Mouse (Mus musculus): ENCODE data around the gene Lipm.

Gene Lipm

DNA sequence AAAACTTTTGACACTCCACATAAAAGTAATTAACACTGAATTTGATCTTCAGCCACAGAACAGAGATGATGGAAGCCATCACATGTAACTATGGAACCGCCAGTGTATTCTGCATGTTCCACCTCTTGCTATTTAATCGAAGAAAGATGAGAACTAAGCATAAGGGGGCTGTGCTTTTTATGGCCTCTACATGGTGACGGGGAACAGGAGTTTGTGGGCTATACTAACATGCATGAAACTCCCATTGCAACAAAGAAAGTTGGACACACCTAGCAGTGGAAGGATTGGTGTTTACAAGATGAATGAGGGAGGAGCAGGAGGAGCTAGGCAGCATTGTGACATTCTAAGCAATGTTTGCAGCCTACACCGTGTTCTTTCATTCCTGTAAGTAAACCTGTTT, at the start of gene Lipm:
Gene Lipm (plus strand): TSS at position 301 of the 400 bp plus-strand sequence.
- no peak for ATAC-seq (ENCODE audit: insufficient number of reproducible peaks, low FRiP score, low TSS enrichment)

DNA sequence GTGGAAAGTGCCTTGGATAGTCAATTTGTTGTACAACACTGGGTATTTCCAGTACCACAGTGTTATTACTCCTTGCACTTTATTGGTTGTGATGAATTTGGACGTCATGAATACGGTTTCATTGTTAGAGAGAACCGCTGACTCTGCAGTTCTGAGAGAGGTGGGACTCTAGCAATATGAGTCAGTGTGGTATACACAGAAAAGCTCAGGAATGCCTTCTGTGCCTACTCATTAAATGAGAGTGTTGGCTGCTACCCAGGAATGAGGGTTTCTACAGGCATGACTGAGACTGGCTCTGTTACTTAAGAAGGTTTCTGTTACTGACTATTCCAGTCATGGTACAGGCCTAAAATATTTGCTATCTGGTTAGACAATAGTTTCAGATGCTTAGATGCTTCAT, 49.2 kb upstream of the Lipm start:
- ATAC-seq (ENCODE audit: insufficient number of reproducible peaks, low FRiP score, low TSS enrichment), result no peak

DNA sequence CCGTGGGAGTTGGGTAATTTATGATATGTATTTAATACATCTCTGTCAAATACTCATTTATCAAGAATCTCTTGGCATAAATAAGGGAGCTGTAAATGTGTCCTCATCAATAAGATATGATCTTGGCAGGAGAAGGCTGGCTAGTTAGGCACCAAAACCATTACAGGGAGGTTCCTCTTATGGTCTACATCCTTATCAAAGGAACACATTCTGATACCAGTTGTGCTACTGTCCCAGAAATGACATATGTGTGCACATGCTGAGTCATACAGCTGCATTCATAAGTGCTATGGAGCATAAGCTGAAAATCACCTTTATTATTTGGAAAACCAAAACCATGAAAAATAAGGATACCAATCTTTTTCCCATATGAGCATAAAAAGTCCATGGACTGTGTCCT, 37.2 kb upstream of the Lipm start:
- no peak for ATAC-seq (ENCODE audit: insufficient number of reproducible peaks, low FRiP score, low TSS enrichment)

DNA sequence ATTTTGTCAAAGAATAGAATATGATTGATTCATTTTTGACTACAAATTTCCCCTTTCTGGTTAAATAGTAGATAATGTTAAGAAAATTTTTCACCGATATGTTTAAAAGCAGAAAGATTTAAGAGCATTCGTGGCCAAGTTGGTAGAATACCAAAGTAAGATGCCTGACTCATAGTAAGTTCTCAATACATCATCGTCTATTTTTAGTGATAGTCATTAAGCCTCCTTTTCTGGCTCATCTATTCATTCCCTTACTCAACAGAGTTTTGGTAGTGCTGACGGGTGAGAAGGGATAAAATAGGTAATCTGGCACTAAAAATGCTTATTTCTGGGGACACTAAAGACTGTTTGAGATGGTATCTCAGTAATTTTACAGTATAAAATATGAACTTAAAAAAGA, 36.7 kb upstream of the Lipm start:
- no peak for ATAC-seq (ENCODE audit: insufficient number of reproducible peaks, low FRiP score, low TSS enrichment)

DNA sequence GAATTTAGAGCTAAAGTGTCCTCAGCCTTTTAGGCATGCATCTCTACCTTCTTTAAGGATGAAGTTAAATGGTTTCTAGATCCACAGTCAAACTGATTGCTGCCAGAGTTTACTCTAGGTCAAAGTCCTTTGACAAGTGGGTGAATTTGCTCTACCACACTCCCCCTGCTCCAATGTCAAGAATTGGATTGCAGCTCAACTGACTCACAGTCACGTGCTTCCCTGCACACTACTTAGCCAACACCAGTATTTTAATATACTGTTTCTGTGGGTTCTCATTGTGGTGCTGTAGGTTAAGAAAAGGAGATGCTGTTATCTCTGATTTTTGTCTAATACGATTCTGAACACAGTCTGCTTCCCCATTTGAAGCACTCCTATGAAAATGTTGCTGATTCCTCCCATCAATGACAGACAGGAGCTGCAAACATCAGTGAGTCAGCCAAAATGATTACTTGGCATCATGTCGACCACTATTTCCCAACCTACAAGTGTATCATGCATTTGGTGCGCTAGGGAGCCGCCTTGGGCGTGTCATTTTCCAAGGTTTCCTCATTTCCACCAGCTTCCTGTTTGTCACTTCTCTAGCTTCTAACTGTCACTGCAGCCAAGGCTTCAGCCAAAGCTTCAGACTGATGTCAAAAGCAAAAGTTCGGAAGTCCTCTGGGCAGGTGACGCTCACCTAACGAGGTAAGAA, 33.8 kb upstream of the Lipm start, which contains the start of gene Lipn:
Gene Lipn (plus strand): TSS at position 580 of the 694 bp plus-strand sequence.
- ATAC-seq (ENCODE audit: insufficient number of reproducible peaks, low FRiP score, low TSS enrichment), result no peak

DNA sequence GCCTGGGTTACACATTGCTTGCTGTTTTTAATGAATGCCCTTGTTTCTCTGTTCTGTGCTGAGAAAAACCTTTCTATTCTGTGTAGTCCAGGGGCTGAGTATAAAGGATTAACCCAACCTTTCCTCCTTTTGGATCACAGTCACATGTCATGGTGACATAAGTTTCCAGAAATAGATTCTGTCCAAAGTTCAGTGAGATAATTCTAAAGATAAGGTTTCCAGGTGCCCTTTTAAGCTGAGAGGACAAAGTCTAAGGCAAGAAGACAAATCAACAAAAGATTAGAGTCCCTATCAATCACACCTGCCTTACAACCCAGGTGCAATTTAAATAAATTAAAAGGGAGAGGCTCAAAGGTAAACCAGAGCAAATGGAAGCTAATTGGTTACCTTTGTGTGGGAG, 26.5 kb upstream of the Lipm start:
- ATAC-seq (ENCODE audit: insufficient number of reproducible peaks, low FRiP score, low TSS enrichment), result no peak

DNA sequence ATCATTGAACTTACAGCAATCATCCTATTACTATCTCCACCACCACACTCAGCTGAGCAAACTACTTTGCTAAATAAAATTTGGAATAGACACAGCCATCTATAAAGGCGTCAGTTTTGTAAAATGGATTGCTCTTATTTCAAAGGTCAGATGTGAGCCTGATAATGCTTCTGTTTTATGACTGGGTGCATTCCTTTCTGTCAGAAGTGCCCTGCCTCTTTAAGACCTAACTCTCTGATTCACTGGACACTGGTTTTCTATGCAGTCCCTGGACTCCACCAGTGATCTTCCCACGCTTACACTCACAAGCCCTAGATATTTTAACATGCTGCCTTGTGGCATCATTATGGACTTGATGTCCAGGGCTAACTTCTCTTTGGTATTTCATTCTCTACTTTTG, 22.6 kb upstream of the Lipm start:
- ATAC-seq (ENCODE audit: insufficient number of reproducible peaks, low FRiP score, low TSS enrichment), result no peak

DNA sequence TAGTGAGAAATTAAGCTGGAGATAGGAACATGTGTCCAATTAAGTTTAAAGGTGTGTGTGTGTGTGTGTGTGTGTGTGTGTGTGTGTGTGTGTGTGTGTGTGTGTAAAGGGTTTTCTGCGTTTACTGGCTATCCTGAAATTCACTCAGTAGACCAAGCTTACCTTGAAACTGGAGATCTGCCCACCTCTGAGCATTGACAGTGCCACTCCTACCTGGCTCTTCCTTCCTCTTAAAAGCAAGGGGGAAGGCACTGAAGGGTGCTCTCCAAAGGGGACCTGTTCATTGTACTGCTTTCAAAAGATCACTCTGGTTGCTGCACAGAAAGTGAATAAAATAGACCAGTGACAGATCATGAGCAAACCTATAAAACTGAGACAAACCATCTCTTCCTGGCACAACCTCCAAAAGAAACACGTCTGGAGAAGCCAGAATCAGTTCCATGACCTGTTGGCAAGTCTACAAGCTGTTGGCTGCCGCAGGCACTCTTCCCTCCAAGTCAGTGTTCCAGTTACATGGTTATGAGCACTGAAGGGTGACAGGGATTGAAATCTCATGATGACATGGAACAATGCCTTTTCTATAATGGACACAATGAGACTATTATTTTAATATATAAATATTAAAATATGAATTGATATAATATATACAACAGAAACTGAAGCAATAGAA, 11.6 kb upstream of the Lipm start:
- no peak for ATAC-seq (ENCODE audit: insufficient number of reproducible peaks, low FRiP score, low TSS enrichment)

DNA sequence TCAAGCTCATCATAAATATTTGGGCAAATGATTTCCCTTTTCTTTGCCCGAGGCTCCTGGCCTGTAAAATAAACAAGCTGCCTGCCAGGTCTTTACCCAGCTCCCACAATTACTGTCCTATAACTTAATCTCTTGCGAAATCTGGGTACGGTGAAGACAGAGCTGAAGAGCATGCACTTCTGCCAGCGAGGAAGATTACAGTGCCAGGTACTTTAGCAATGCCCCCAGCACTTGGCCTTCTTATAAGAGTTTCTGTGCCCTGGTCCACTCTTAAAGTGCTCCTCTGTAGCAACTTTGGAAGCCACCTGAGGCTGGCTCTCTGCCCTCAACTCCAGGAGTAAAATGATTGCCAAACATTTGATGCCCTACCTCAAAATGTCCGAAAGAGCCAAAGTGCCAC, 5.4 kb upstream of the Lipm start:
- no peak for ATAC-seq (ENCODE audit: insufficient number of reproducible peaks, low FRiP score, low TSS enrichment)

DNA sequence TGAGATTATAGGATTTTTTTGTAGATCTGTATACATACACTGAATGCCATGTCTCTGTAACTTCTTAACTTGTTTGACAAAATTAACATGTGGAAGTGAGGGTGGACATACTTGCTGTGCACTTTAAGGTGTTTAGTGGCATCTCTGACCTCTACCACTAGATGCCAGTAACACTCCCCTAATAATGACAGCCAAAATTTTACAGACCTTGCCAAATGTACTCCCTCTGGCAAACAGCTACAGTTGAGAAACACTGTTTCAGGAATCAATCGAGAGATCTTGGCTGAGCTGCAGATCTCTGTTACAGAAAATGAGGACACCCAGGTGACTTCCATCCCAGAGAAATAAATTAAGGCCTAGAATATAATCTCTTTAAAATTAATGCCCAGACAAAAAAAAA, 4.5 kb upstream of the Lipm start:
- ATAC-seq (ENCODE audit: insufficient number of reproducible peaks, low FRiP score, low TSS enrichment), result no peak

DNA sequence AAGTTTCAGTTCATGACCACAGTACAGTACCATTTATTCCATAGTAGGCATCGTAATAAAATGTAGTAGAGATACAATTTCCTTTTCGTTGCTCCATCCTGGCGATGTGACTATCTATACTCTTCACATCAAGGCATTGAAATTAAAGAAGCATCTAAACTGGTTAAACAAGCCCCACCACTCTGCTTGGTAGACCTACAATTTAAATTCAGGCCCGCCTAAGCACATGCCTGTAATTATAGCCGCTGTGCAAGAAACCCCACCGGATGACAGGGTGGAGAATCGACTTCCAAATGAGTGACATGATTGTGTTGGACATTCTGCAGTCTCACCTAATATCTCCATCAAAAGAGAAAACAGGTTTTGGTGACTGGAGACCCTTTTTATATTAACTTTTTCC, 1.2 kb downstream of the Lipm start:
- ATAC-seq (ENCODE audit: insufficient number of reproducible peaks, low FRiP score, low TSS enrichment), result no peak

DNA sequence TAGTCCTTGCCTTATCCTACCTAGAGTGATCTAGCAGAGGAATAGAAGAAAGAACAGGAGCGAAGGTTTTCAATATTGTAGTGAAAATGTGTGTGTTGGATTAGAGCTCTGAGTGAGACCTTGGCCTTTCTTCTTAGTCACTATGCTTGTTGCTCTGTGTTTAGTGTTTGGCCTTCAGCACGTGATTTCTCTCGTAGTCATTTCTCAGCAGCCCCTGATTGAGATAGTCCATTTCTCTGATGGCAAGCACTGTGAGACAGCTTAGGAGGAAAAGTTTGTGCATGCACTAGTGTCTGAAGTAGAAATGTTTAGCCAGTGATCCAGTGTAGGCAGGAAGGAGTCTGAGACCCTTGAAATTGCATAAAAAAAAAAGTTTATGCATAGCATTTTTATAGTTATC, 4.1 kb downstream of the Lipm start:
- no peak for ATAC-seq (ENCODE audit: insufficient number of reproducible peaks, low FRiP score, low TSS enrichment)

DNA sequence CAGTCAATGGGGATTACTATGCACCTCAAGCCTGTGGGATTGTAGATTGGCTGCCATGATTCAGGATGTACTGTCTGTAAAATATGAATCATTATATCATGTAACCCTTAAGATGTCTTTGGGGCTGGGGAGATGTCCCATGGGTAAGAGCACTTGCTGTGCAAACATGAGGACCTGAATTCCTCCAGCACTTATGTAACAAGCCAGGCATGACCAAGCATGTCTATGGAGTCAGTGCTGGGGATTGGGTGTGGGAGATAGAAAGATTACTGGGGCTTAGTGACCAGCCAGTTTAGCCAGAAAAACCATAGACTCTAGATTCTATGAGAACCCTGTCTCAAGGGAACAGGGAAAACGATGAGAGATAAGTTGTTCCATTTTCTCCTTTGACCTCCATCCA, 18.4 kb downstream of the Lipm start:
- no peak for ATAC-seq (ENCODE audit: insufficient number of reproducible peaks, low FRiP score, low TSS enrichment)

DNA sequence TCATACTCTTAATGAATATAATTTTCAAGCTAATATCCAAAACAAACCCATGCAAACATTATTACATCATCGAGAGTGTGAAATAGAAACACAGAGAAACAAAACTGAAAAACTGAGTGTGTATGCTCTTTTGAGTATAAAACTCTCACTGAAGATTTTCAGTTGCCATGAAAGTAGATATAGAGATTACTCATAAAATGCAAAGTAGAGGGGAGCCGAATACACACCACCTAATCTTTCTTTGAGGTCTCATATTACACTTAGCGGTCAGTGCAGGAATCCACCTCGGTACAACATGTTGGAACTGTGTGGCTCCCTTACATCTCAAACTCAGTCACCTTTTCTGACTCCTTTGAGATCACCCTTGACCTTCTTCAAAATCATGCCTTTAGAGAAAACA, 18.9 kb downstream of the Lipm start:
- no peak for ATAC-seq (ENCODE audit: insufficient number of reproducible peaks, low FRiP score, low TSS enrichment)

DNA sequence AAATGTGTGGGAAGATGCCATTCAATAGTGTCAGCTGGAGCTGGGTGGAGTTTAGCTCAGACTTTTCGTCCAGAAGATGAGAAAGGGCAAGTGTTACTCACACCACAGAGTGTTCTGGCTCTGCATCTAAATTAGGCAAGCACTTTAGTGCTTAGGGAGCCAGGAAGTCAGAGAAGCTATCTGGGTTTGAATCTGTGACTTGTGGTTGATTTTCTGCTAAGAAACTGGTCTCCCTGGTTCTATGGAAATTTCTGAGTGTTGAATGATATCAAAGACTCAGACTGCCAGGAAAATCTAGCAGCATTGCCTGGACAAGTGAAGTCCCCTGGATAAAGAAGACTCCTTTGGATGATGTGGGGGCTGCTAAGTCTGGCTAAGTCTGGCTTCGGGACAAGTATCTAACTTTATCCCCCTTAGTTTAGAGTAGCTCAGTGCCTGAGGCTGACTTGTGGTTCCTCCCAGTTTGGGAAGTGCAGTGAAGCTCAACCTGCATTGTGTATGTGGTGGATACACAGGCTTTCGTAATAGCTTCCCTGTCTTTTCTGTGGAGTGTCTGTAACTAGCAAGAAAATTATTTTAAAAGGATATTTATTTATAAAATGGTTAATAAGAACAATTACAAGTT, 19.5 kb downstream of the Lipm start:
- no peak for ATAC-seq (ENCODE audit: insufficient number of reproducible peaks, low FRiP score, low TSS enrichment)

DNA sequence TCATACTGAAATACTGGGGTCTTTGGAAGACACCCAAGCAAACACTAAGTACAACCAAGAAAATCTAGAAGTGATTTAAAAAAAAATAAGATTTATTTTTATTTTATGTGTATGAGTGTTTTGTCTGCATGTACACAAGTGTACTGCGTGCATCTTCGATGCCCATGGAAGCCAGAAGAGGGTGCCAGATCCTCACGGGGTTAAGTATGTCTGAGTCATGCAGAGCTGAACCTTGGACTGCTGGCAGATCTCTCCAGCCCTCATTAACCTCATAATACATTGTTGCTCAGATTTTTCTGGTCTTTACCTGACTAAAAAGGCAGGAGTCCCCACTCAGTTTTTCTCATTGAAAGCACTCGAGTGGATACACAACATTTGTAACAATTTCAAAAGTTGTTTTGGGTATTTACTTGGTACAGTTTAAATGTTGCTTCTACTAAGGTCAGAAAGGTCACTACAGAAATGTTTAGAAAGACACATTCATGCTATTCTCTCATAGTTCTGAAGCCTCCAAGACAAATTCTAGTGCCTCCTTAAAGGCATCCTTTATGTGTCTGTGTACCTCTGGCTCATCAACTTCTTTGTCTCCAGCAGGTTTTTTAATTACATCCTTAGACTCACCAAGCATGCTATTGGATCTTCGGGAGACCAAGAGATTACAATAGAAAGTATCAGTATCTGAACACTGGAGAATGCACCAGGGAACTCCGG, 38.1 kb downstream of the Lipm start:
- ATAC-seq (ENCODE audit: insufficient number of reproducible peaks, low FRiP score, low TSS enrichment), result no peak

DNA sequence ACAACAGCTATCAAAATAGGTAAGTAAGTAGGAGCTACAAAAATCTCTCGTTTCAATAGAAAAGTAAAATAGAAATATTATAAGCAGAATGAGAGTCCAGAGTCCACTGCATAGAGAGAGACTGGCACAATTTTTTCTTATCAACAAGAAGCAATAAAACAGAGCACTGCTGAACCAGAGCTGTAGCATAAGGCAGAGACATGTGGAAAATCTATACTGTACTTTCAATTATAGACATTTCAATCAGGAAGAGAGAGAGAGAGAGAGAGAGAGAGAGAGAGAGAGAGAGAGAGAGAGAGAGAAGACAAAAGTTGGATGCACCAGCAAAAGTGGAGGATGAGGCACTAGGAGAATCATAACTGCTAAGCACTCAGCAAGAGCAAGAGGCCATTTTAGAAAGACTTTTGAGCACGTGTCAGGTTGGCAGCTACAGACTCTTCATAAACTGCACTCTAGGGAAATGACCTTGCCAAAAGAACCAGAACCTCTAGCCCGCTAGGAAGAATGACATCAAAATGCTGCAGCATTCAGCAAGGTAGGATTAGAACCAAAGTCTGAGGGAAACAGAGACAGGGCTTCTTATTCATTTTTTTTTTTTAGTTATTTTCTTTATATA, 38.8 kb downstream of the Lipm start:
- no peak for ATAC-seq (ENCODE audit: insufficient number of reproducible peaks, low FRiP score, low TSS enrichment)

DNA sequence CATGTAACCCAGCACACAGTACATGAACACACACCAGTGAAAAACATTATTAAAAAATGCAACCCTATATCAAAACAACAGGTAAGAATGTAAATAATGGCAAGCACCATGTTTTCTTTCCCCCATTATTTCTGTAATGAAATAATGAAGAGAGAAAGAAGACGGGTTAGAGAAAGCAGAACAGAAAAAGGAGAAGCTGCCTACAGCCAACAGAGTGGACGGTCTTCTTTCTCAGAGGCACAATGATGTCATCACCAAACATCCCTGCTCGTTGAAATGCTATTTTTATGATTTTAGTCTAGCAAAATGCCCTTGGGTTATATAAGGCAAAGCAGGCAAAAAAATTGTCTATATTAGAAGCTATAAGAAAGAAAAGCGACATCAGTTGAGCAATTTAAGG, 47.7 kb downstream of the Lipm start:
- ATAC-seq (ENCODE audit: insufficient number of reproducible peaks, low FRiP score, low TSS enrichment), result no peak

DNA sequence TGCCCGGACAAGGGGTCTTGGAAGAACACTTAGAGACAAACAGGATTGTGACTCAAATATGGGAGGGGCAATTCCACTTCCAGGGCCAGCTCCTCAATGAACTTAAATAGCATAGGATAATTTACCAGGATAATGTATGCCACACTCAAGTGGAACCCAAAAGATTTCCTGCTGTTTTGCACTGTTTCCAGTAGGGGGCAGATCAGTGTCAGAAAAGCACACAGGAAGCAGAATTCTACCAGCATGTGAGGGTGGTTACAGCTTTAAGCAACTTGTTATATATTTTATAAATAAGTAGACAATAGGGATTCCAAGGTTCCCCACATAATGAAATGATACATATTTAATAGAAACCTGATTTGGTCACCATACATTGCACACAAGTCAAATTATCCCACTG, 51.2 kb downstream of the Lipm start:
- no peak for ATAC-seq (ENCODE audit: insufficient number of reproducible peaks, low FRiP score, low TSS enrichment)

DNA sequence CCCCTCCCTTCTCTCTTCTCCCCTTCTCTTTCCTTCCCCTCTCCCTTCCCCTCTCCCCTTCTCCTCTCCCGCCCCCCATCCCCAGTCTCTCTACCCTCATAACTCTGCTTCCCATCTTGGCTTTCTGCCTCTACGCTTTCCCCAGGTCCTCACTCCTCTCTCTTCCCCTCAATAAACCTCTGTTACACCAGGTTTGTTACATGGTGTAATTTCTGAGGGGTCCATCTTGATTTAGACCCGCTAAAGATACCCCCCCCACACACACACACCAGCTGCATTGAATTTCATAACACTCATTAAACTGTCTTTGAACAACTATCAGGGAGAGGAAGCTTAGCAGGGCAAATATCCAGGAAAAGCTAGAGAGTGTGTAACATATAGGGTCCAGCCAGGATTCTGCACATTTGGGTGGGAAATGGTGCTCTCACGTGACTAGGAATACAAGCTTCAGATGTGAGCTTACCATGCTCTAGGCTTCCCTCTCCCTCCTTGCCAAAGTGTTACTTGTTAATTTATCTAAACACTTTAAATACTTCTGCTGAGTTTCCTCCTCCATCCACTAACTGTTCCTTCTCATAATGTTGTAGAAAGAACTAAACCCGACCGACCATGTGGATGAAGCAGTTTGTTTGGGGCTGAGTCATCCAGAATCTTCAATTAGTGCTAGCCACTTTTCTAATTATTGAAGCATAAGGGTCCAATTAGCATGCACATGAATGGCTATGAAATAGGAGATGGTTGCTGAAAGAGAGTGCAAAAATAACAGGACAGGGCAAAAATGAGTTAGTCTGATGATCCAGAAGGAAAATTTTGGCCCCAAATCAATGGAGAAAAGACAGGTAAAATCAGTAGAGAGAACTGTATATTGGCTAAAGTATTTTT, 52.8 kb downstream of the Lipm start:
- no peak for ATAC-seq (ENCODE audit: insufficient number of reproducible peaks, low FRiP score, low TSS enrichment)

Measured in cerebellum, adult (tissue).